ENCODE assay signal across 9 mouse cellular contexts in genomic region chr10:119447930-119448329, GRCm38 (mm10).
"Had no signal": no experiment of that assay in that cellular context is flagged by ENCODE, and none has a peak within 500 bp of the region (broad histone marks: within the 10 kb centered on the region; RNA-seq: fewer than 3 reads in every experiment).

No protein-coding gene starts in this region.

- DNase-seq: left cerebral cortex, postnatal 4 days; liver, embryonic 13.5 days; right cerebral cortex, postnatal 14 days; thymus, postnatal 36 days had no signal

- H3K4me1 ChIP-seq: liver, embryonic 13.5 days had no signal

- H3K27me3 ChIP-seq: neural tube, embryonic 13.5 days had no signal

- ATAC-seq: midbrain, embryonic 16.5 days had no signal

- H3K9me3 ChIP-seq: limb, embryonic 13.5 days; liver, embryonic 13.5 days; midbrain, embryonic 12.5 days; neural tube, embryonic 13.5 days had no signal

- H3K36me3 ChIP-seq: limb, embryonic 13.5 days; liver, embryonic 13.5 days; midbrain, embryonic 12.5 days; neural tube, embryonic 13.5 days had no signal

- H3K4me2 ChIP-seq: hindbrain, embryonic 14.5 days; limb, embryonic 13.5 days; liver, embryonic 13.5 days; midbrain, embryonic 12.5 days; neural tube, embryonic 13.5 days had no signal

- H3K27ac ChIP-seq: hindbrain, embryonic 14.5 days; limb, embryonic 13.5 days; liver, embryonic 13.5 days; midbrain, embryonic 12.5 days; neural tube, embryonic 13.5 days had no signal

- H3K4me3 ChIP-seq: limb, embryonic 13.5 days; liver, embryonic 13.5 days; midbrain, embryonic 12.5 days; neural tube, embryonic 13.5 days had no signal

- H3K9ac ChIP-seq: hindbrain, embryonic 14.5 days; limb, embryonic 13.5 days; liver, embryonic 13.5 days; midbrain, embryonic 12.5 days; neural tube, embryonic 13.5 days had no signal
